Mouse (Mus musculus) heart, postnatal 10 days (tissue): ENCODE results near the gene Smox. TPM values are rescaled to one million over a fixed set of nuclear protein-coding genes. Genes with fewer than 3 reads are reported as not detected.

Experiments
- DNase-seq, 2 experiments: peaks; one replicate each; pipeline ENCODE4 v3.0.0; 2021
- intact Hi-C: fragments of 180-260 bp; cut with DNase I; formaldehyde crosslinking; loops from one replicate; pipeline ENCODE4 v1.15.1; 2025
- total RNA-seq, 2 experiments: library from RNA; stranded (reverse); gene quantifications; 2 replicates each; pipeline ENCODE4 v1.2.3; 2021

Smox gene
- total RNA-seq, 2 experiments from 2014 or later: 29.7 to 35.2 TPM

DNA sequence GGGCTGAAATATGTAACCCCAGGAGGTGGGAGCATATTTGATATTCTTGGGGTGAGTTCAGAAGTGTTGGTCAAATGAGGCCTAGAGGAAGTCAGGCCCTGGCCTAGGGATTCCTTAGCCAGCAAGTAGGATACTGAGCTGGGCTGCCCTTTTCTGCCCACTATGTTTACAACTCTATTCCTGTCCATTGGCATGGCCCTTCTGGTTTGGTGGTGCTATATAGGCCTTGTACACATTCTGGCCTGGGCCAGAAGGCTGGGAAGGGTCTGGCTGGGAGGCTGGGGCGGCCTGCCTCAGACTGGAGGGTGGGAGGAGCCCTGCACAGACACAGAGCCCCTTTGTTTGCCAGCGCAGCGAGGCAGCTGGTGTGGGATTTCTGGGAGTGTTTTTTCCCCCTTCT is 15.1 kb downstream of the Smox start:
- DNase-seq: no peak

DNA sequence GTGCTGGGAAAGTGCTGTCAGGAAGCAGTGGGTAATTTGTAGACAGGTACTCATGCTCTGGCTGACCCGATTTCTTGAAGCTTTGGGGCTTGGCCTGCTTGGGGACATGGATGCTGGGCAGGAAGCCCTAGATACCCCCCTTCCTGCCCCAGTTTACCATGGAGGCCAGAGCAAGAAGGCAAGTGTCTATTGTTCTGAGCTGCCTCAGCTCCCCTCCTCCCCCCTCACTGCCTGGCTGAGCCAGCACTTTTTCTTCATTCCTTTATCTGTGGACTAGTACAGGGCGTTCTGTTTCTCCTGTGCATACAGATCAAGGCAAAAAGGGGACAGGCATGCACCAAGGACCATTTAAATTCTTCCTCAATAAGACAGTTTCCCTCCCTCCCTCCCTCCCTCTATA is 17.2 kb downstream of the Smox start:
- no peak for DNase-seq

More for the DNA sequence above, 15.1 kb downstream of the Smox start:
- intact Hi-C loops: no loop called here

DNA sequence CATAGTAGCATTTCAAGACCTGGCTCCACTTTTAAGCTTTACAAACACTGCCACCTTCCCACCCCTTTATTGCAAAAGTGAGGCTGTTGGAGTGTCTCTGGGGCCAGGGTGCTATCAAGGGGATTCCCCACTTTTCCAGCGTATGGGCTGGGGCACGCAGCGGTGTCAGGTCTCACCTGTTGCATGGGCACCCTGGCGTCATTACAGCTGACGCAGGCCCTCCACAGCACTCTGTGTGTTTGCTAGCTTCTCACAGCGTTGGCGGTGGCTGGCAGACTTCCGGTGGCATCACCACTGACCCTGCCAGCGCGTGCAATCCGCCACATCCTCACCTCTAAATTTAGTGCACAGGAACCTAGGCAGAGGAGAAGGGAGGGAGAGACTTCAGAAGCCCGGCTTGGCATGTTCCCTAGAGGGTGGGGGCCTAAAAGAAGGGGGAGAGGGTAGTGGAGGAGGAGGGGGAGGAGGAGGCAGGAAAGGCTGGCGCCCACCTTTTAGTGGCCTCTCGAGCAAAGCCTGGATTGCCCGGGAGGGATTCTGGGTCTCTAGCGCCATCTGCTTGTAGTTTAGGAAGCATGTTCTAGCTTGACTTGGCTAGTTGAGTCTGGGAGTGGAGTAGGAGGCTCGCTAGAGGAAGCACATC is 18.5 kb downstream of the Smox start:
- intact Hi-C loops: loop anchor here (1.0 to 5.0 kb wide), 3 partner anchors 67 to 227 kb away; no protein-coding TSS in a partner anchor
- DNase-seq: peak; percentile 83 to 84

More for the DNA sequence above, 17.2 kb downstream of the Smox start:
- intact Hi-C loops: no loop called here

DNA sequence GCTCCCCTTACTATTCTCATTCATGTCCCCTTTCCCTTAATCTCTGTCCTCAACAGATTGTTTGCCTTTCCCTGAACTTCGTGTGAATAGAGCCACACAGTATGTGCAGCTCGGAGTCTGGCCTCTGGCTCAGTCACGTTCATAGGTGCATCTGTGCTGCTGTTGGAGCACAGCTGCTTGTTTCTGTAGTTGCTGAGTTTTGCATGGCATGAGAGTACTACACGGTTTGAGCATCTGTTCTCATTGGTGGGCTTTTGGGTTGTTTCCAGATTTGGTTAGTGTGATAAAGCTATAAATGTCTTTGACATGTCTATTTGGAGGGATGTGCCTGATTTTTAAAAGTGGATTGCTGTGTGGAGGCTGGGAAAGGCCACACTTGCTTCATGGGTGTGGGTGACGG is 19.2 kb downstream of the Smox start:
- DNase-seq: no peak
- intact Hi-C loops: loop anchor here (1.0 to 5.0 kb wide), 3 partner anchors 68 to 228 kb away; no protein-coding TSS in a partner anchor

DNA sequence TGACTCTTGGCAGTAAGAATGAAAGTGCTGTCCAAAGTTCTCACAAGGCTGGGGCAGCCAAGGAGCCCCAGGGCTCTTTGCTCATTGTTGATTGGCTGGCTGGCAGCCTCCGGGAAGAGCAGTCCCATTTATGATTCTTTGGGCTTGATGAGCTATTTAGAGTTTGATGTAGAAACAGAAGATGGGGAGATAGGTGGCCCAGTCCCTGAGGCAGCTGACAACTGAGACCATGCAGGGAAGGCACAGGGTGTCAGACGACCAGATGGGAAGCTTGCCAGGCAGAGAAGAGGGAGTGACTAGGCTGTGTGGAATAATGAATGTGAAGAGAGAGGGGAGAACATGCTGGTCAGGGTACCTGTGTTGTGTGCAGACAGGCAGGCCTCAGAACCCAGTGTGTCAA is 22.2 kb downstream of the Smox start:
- no peak for DNase-seq
- intact Hi-C loops: loop anchor here (5.0 kb wide), 1 partner anchor 231 kb away; no protein-coding TSS in a partner anchor

DNA sequence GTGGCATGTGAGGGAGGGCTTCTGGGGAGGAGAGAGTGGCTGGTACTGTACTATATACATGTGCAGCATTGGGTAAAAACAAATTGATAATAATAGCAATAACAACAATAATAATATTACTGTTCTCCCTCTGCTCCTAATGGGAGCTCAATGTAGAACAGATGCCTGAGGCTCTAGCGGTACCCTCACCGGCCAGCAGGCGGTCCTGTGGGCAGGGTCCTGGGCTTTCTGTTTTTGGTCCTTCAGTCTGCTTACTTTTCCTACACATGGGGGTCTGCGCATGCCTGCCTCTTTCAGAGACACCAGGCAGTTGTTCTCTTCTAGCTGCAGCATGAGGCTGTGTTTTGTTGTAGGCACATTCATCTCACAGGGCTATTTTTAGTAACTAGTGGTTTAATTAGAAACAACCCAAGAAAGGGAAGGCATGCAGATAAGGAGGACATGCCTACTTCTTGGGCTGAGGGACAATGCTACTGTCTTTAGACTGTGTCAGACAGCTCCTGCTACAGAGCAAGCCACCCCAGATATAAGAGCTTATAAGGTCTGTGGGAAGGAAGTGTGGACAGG is 22.8 kb downstream of the Smox start:
- intact Hi-C loops: loop anchor here (5.0 kb wide), 1 partner anchor 232 kb away; no protein-coding TSS in a partner anchor
- DNase-seq: peak in 1 of 2 experiments; percentile 43

DNA sequence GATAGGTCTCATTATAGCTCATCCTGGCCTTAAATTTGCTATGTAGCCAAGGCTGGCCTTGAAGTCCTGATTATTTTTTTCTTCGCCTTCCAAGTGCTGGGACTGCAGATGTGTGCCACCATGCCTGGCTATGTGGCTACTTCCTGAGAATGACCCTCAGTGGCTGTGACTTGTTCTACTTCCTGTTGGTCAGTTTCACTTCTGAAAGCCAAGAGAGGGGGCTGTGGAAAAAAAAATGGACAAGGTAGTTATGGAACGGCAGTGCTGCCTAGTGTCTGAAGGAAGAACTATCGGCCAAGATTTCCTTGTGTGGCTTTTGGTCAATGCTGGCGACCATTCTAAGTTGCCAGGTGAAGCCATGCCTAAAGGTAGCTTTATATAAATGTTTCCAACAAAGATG is 26.3 kb downstream of the Smox start:
- intact Hi-C loops: no loop called here

DNA sequence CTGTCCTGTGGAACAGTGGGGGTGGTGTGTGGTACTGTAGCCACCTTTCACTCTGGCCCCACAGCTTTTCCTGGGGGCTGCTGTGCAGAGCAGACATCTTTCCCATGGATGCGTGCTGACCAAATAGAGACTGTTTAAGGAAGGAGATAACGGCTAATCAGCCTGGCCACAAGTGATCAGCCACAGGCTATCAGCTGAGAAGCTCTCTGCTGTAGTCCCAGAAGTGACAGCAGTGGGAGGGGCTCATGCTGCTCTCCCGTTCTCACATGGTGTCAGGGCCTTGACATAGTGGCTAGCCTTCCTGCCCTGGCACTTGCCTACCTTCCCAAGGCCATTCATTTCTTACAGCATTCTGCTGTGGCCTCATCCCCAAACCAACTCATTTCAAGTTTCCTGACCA is 27.5 kb downstream of the Smox start:
- intact Hi-C loops: no loop called here
- DNase-seq: no peak

More for the DNA sequence above, 26.3 kb downstream of the Smox start:
- no peak for DNase-seq

DNA sequence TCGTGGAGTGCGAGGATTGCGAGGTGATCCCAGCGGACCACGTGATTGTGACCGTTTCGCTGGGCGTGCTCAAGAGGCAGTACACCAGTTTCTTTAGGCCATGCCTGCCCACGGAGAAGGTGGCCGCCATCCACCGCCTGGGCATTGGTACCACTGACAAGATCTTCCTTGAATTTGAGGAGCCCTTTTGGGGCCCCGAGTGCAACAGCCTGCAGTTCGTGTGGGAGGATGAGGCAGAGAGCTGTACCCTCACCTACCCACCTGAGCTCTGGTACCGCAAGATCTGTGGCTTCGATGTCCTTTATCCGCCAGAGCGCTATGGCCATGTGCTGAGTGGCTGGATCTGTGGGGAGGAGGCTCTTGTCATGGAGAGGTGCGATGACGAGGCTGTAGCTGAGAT is 29.4 kb downstream of the Smox start:
- intact Hi-C loops: no loop called here
- no peak for DNase-seq

DNA sequence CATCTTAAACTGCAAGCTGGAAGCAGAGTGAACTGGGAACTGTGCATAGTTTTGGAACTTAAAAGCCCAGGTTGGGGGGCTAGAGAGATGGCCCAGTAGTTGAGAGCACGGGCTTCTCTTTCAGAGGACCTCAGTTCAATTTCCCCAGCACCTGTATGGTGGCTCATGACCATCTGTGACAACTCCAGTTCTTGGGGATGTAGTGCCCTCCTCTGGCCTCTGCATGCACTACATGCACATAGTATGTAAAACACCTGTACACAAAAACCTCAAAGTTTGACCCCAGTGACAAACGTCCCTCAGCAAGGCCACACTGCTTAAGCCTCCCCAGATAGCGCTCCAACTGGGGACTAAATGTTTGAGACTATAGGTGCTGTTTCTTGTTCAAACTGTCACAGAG is 35.8 kb downstream of the Smox start:
- DNase-seq: peak in 1 of 2 experiments; percentile 50
- intact Hi-C loops: no loop called here

DNA sequence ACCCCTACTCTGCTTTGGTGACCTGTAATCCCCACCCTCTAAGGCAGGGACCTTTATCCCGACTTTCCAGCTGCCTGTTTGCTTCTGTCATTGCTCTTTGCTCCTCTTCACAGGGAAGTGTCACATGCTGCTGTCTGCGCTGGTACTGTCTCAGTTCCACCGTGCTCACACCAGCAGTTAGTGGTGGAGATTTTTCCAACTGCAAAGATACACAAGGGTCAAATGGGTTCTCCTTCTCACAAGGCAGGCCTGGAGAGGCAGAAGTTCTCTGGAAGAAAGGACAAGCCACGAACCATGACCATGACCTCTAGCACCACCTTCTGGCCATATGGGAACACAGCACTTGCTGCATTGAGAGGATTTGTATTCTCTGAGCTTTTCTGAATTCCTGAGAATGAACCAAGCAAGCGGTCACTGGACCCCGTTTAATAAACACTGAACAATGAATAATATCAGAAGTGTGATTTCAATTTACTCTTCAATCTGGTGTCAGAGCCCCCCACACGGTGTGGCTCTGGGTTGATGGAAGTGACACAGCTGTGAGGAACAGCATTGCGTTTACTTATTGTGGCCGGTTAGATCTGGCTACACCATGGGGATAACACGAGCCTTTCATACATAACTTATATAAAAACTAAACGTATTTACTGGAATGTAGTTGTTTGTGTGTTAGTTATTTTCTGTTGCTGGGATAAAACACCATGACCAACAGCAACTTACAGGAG is 38.8 kb downstream of the Smox start:
- intact Hi-C loops: loop anchor here (1.0 kb wide), 1 partner anchor 107 kb away; no protein-coding TSS in a partner anchor
- peak; percentile 79 to 83 for DNase-seq

DNA sequence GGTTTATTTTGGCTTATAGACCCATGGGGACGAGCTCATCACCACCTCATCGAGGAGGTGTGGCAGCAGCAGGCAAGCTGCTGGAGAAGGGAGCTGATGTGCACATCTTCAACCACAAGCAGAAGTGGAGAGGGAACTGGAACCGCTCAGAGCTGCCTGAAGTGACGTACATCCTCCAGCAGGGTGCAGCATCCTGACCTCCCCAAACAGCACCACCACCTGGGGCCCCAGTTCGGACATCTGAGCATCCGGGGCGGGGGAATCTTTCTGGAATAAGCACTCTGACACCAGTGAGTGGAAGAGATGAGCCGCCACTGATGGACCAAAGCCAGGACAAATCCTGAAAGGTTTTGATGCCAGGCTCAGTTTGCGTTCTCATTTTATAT is 39.3 kb downstream of the Smox start:
- intact Hi-C loops: loop anchor here (1.0 kb wide), 1 partner anchor 107 kb away; no protein-coding TSS in a partner anchor
- peak; percentile 55 to 76 for DNase-seq

DNA sequence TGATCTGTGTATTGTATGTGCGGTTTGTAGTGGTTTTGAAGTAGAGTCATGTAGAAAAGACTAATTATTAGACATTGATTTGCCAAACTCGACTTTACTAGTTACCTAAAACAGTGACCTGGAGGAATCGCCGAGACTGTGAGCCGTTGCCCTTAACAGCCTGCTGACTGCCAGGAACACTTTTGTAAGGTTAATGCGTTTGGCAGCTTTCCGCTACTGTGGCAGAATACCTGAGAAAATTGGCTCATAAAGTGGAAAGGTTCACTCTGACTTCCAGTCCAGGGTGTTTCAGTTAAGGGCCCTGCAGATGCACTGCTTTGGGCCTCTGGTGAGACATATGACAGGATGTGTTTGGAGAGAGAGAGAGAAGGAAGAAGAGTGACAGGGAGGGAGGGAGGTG is 40.0 kb downstream of the Smox start:
- no peak for DNase-seq
- intact Hi-C loops: no loop called here

DNA sequence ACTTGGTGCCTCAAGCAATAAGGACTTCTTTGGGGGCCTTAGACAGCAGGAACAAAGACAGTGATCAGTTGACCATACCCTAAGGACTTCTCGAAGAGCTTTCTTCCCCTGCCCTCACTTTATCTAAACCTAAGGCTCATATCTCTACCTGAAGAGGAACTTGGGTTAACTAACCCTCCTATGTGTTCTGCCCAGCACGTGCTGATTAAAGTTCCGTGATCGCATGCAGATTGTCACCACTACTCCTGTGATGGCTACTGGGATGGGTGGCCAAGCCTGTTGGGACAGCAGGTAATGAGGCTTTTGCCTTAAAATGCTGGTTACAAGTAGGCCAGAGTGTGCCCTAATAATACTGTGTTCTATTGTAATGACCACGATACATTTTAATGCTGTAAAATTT is 43.9 kb downstream of the Smox start:
- no peak for DNase-seq
- intact Hi-C loops: no loop called here

DNA sequence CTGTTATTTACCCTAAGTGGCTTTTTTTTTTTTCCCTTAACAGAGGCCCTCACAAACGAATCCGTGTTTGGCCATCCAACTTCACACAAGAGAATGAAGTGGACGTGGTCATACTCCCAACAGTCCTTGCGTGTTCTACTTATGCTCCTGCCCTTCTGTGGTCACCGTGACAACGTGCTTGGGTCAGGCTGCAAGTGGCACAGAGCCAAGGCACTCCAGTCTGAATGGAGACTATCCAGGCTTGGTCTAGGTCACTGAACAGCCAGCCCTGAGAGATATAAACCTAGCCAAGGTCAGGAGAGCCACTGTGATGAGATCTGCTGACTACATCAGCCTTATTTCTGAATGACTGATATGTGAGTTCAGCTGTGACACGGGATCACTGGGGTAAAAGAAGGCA is 47.0 kb downstream of the Smox start:
- intact Hi-C loops: no loop called here
- DNase-seq: peak; percentile 72 to 74

DNA sequence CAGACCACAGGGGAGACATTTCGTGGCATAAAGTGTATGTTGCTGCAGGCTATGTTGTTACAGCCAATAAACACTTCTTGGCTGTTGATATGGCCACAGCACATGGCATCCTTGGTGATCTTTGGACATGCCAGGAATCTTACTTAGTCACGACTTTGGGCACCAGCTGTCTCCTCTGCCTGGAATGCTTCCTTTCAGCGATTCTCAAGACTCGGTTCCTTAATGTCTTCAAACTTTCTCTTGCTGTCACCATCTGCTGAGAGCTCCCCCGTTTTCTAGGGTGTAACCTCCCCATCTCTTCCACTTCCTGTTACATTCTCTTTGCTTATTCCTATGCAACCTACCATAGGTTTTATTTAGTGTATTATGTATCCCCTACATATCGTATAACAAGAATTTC is 48.5 kb downstream of the Smox start:
- no peak for DNase-seq

DNA sequence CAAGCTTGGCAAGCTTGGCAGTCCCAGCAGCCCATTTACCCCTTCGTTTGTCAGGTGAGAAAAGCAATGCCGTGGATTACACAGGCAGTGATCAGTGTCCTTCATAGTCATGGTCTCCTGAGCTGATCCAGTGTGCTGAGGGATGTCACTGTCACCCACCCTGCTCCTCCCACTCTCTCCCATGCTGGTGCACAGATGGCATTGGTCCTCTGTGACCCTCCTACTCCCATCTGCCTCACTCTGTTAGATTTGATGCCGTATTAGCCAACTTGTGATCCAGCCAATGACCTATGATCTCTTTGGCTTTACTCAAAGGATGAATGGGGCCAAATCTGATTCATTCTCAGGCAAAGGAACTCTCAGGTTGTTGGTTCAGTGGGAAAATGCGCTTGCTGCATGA is 50.4 kb downstream of the Smox start:
- DNase-seq: no peak
- intact Hi-C loops: loop anchor here (10.0 kb wide), 1 partner anchor 403 kb away; no protein-coding TSS in a partner anchor

More for the DNA sequence above, 48.5 kb downstream of the Smox start:
- intact Hi-C loops: loop anchor here (10.0 kb wide), 1 partner anchor 405 kb away; no protein-coding TSS in a partner anchor

DNA sequence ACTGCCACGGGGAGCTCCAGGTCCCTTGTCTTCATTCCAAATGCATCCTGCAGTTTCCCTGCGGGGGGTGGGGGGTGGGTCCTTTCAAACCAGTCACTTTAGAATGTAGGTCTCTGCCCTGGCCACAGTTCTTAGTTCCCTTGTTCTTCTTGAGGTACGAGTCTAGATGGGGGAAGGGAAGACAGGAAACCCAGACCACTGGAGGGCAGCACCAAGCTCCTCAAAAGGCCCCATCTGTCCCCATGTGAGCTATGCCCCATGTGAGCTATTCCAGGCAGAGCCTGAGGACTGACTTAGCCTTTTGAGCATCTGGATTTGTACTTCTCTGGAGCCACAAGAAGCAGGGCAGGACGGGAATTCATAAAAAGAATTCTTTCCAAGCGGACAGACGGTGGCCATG is 51.2 kb downstream of the Smox start:
- intact Hi-C loops: loop anchor here (10.0 kb wide), 1 partner anchor 402 kb away; no protein-coding TSS in a partner anchor
- DNase-seq: no peak

DNA sequence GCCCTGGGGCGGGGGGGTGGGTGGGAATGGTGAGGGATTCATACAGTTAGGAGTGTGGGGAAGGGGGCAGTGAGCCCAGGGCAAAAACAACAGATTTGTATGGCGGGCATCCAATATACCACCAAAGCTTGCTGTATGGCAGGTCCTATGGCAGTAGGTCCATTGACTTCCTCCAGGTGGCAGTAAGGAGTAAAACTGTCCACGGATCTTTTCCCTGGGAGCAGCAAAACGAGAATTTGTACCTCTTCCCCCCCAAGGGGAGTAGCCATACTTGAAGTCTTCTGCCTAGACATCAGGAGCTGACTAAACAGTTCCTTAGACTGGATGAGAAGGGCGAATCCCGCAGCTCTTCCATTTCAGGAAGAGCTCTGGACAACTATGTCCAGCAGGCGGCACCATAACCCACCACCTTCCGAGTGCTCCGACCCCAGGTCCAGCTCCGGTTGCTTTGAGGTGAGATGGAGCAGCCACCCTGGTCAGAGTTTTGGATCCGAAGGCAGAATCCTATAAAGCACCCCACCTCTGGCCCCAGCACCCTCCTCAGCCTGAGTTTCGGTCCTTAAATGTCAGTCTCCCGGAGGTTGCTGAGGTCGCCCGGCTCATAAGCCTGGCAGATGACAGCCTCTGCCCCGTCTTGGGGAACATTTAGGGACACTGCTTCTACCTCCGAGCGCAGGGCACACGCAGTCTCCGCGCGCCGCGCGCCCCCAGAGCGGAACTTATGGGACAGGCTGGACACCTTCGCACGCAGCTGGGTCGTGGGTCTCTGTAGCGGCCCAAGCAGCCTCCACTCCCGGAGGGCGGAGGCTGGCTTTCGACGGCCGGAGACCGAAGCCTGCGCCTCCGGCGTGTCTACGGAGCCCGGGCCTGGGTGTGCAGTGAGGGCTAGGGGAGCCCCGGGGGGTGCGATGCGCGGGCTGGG is 54.4 kb downstream of the Smox start:
- intact Hi-C loops: loop anchor here (1.0 to 10.0 kb wide), 3 partner anchors 227 to 399 kb away; no protein-coding TSS in a partner anchor
- peak; percentile 72 to 79 for DNase-seq

DNA sequence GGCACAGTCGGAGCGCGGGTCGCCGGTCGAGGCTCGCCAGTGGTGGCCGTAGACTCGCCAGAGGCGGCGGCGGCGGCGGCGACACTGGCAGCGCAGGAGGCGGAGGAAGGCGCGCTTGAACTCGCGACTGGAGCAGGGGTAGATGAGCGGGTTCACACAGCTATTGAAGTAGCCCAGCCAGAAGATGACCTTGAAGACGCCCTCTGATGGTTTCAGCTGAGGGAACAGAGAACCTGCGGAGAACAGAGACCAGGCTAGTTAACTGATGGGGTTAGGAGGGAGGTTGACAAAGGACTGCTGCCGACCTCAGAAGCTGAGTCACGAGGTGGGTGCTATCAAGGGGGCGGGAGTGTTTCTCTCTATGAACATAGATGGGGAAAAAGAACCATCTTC is 55.0 kb downstream of the Smox start:
- intact Hi-C loops: loop anchor here (5.0 to 10.0 kb wide), 2 partner anchors 226 to 398 kb away; no protein-coding TSS in a partner anchor
- DNase-seq: no peak
